Mouse (Mus musculus): Measurements from ENCODE around the gene Cyp3a16. TPM values are rescaled to one million over a fixed set of nuclear protein-coding genes. Genes with fewer than 3 reads are reported as not detected.

The Cyp3a16 gene
- not detected in 2 replicates for polyA plus RNA-seq (2021; fragmentation: Nextera tagmentation)
- long read RNA-seq, experiment 1 = 0 reads
- long read RNA-seq, experiment 2 = 0 reads

DNA sequence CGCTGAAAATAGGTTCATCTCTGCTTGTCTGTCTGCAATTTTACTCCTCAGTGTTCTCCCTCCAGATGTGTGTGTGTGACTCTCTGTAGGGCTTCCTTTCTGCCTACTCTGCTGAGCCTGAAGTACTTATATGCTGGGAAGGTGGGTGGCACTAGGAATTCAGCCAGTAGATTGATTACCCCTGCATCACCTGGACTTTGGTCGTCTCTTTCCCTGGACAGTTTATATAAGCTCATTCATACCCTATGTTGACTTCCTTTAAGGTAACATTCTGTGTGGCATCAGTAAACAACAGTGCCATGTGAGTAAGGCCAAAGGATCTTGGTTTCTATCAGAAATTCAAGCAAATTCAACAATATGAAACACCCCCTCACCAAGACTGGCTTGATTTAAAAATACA is at the start of gene Cyp3a16:
Gene Cyp3a16, minus strand, starts transcription at position 101 of the 400 bp plus-strand sequence.

Other genes starting within 250 kb of the Cyp3a16 start
- gene Zfp655, start 238.0 kb downstream of the Cyp3a16 start, polyA plus RNA-seq (2021; fragmentation: Nextera tagmentation) = 17.7 and 18.9 TPM in 2 replicates
- gene Zscan25, start 189.2 kb downstream of the Cyp3a16 start, polyA plus RNA-seq (2021; fragmentation: Nextera tagmentation) = 1.1 TPM in 2 replicates
- not detected in 2 replicates for gene Cyp3a57, start 124.4 kb downstream of the Cyp3a16 start, polyA plus RNA-seq (2021; fragmentation: Nextera tagmentation)
- not detected in 2 replicates for gene Cyp3a41b, start 115.0 kb upstream of the Cyp3a16 start, polyA plus RNA-seq (2021; fragmentation: Nextera tagmentation)